Mouse (Mus musculus): ENCODE measurements around the gene Psme1. TPM values are rescaled to one million over a fixed set of nuclear protein-coding genes. Genes with fewer than 3 reads are reported as not detected.

The Psme1 gene
- polyA plus RNA-seq, 1 experiment from 2014 or later: 168 TPM

DNA sequence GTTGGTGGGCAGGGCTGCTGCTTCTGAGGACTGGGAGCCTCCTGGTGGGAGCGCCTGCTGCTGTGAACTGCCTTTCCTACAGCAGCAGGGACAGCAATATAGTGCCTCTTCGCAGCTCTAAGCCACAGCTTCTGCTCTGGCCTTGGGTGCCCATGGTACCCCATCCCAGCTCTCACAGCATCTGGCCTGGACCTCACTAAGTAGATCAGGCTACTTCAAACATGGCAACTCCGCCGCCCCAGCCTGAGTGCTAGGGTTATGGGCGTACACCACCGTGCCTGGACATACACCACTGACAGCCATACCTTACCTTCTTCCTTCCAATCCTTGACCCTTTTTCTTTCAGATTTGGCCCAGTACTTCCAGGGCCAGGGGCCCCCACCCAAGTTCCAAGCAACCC lies 30.4 kb downstream of the Psme1 start:
- Histone ChIP-seq H3K27ac (ENCODE audit: low read length) (no peak overlapping the region), H3K36me3 (ENCODE audit: insufficient read depth, low read length) (peaks cover 33% of the 10 kb centered on the region), H3K4me3 (ENCODE audit: low read length) (no peak overlapping the region), H3K4me1 (ENCODE audit: insufficient read depth, low read length) (peaks cover 12% of the 10 kb centered on the region), H3K9me3 (ENCODE audit: low read length) (no peaks in the 10 kb centered on the region), H3K27me3 (ENCODE audit: insufficient read depth, low read length) (no peaks in the 10 kb centered on the region), H3K4me2 (replicated peaks; ENCODE audit: low read depth, low read length) (no peak overlapping the region), H3K9ac (replicated peaks; ENCODE audit: low read length) (no peak overlapping the region)
- ATAC-seq (ENCODE audit: low FRiP score, low TSS enrichment): no peak
- WGBS: 94% methylated on average over 6 of the region's 6 CpGs

DNA sequence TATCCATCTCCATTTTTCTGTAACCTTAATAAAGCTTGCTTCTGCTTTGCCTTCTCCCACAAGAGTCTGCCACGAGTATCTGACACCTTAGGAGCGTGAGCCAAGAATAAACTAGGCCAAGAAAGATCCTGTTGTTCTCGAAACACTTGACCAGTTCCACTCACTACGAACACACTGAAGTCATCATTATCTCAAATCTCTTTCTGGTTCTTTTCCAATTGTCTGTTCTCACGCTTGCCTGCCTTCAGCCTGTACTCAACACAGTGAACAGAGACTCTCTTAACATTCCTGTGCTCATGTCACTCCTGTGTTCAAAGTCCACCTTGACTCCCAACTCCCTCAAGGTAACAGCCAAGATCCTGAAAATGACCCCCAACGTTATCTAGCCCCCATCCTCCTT lies 35.4 kb downstream of the Psme1 start:
- H3K9ac ChIP-seq (replicated peaks; ENCODE audit: low read length): no peak overlapping the region
- H3K4me3 ChIP-seq (ENCODE audit: low read length): no peak overlapping the region
- ATAC-seq (ENCODE audit: low FRiP score, low TSS enrichment): no peak
- 0 out of 2 replicates have a peak, but pooled peaks cover 5% of the 10 kb centered on the region for H3K4me1 ChIP-seq (ENCODE audit: insufficient read depth, low read length)
- 58% methylated on average over 6 of the region's 6 CpGs for WGBS
- H3K36me3 ChIP-seq (ENCODE audit: insufficient read depth, low read length): peaks cover 8% of the 10 kb centered on the region; the same call in 1 of the 2 replicates
- H3K4me2 ChIP-seq (replicated peaks; ENCODE audit: low read depth, low read length): no peak overlapping the region
- no peak overlapping the region for H3K27ac ChIP-seq (ENCODE audit: low read length)
- H3K9me3 ChIP-seq (ENCODE audit: low read length): no peaks in the 10 kb centered on the region
- H3K27me3 ChIP-seq (ENCODE audit: insufficient read depth, low read length): no peaks in the 10 kb centered on the region

DNA sequence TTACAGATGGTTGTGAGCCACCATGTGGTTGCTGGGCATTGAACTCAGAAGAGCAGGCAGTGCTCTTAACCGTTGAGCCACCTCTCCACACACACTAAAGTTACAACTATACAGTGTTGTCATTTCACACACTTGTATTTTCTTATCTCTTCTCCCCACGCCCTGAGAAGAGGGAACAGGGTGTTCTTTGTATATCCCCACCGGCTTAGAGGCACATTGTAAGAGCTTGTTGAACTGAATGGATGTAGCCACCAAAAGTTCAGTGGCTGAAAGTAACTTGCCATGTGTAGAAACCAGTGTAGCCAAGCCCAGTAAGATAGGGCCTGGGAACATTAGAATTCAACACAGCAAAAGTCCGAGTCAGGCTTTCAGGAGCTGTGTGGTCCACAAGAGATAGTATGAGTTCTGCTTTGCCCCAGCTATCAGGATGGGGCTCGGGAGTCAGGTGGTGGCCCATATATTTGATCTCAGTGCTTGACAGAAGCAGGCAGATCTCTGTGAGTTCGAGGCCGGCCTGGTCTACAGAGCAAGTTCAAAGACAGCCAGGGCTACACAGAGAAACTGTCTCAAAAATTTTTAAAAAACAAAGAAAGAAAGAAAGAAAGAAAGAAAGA lies 36.7 kb downstream of the Psme1 start:
- 82% methylated on average over 7 of the region's 7 CpGs for WGBS
- H3K4me3 ChIP-seq (ENCODE audit: low read length): no peak overlapping the region

DNA sequence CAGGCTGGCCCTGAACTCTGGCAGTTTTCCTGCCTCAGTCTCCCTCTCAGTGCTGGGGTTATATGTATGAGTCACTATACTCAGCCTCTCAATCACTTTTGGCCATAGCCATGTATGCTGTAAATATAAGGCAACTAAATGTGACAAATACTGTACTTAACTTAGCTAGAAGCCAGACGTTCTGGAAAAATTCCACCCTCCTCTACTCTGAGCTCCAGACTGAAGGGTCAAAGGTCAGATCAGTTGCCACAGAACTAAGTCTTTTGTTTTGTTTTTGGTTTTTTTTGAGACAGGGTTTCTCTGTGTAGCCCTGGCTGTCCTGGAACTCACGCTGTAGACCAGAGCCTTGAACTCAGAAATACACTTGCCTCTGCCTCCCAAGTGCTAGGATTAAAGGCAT lies 38.0 kb downstream of the Psme1 start:
- 0 out of 2 replicates have a peak, but pooled peaks cover 5% of the 10 kb centered on the region for H3K4me1 ChIP-seq (ENCODE audit: insufficient read depth, low read length)
- no peak overlapping the region for H3K4me2 ChIP-seq (replicated peaks; ENCODE audit: low read depth, low read length)
- H3K9me3 ChIP-seq (ENCODE audit: low read length): no peaks in the 10 kb centered on the region
- no peak overlapping the region for H3K4me3 ChIP-seq (ENCODE audit: low read length)
- H3K27ac ChIP-seq (ENCODE audit: low read length): no peak overlapping the region
- 40% methylated on average over 2 of the region's 2 CpGs for WGBS
- ATAC-seq (ENCODE audit: low FRiP score, low TSS enrichment): no peak
- H3K36me3 ChIP-seq (ENCODE audit: insufficient read depth, low read length): no peaks in the 10 kb centered on the region
- no peaks in the 10 kb centered on the region for H3K27me3 ChIP-seq (ENCODE audit: insufficient read depth, low read length)
- no peak overlapping the region for H3K9ac ChIP-seq (replicated peaks; ENCODE audit: low read length)

More for the DNA sequence above, 36.7 kb downstream of the Psme1 start:
- no peak overlapping the region for H3K27ac ChIP-seq (ENCODE audit: low read length)
- no peak overlapping the region for H3K9ac ChIP-seq (replicated peaks; ENCODE audit: low read length)
- H3K27me3 ChIP-seq (ENCODE audit: insufficient read depth, low read length): no peaks in the 10 kb centered on the region
- no peaks in the 10 kb centered on the region for H3K36me3 ChIP-seq (ENCODE audit: insufficient read depth, low read length)
- no peak overlapping the region for H3K4me2 ChIP-seq (replicated peaks; ENCODE audit: low read depth, low read length)
- no peaks in the 10 kb centered on the region for H3K9me3 ChIP-seq (ENCODE audit: low read length)
- ATAC-seq (ENCODE audit: low FRiP score, low TSS enrichment): no peak
- H3K4me1 ChIP-seq (ENCODE audit: insufficient read depth, low read length): 0 out of 2 replicates have a peak, but pooled peaks cover 5% of the 10 kb centered on the region

DNA sequence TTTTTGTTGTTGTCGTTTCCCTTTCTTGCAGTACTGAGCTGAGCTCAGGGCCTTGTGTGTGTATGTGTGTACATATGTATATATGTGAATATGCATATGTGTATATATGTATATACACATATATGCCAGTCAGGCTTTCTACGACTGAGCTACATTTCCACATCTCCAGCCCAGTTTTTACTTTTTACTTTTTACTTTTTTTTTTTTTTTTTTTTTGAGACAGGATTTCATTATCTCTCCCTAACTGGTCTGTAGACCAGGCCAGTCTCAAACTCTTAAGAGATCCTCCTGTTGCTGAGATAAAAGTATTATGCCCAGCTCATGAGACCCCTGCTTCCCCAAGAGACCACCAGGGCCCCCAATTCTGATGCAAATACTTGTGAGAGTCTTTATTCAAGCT lies 38.9 kb downstream of the Psme1 start:
- Histone ChIP-seq H3K27ac (ENCODE audit: low read length) (no peak overlapping the region), H3K9me3 (ENCODE audit: low read length) (no peaks in the 10 kb centered on the region), H3K4me2 (replicated peaks; ENCODE audit: low read depth, low read length) (no peak overlapping the region), H3K9ac (replicated peaks; ENCODE audit: low read length) (no peak overlapping the region), H3K4me3 (ENCODE audit: low read length) (no peak overlapping the region), H3K36me3 (ENCODE audit: insufficient read depth, low read length) (no peaks in the 10 kb centered on the region), H3K27me3 (ENCODE audit: insufficient read depth, low read length) (no peaks in the 10 kb centered on the region), H3K4me1 (ENCODE audit: insufficient read depth, low read length) (0 out of 2 replicates have a peak, but pooled peaks cover 5% of the 10 kb centered on the region)
- no peak for ATAC-seq (ENCODE audit: low FRiP score, low TSS enrichment)
- WGBS: 80% methylated on average over 2 of the region's 2 CpGs

DNA sequence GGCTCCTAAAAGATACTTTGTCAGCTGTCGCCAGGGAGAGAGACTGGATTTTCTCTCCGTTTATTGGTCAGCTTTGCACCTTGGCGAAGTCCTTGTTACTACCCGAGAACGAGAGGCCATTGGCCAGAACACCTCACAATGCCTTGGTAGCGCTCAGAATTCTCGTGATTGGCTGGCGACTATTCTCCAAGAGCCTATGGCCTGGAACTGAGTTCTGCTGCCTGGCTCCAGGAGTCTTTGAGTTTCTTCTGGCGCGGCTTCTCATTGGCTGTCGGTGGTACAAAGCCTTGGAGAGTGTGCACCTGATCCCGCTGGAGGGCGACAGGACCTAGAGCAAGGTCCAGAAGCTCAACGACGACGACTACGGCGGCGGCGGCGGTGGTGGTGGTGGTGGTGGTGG lies 39.9 kb downstream of the Psme1 start, which contains the start of gene Rec8:
Gene Rec8, plus strand, starts transcription at position 216 of the 400 bp plus-strand sequence.
- Histone ChIP-seq H3K9ac (replicated peaks; ENCODE audit: low read length) (peak within 1 kb of the TSS; percentile 18), H3K4me2 (replicated peaks; ENCODE audit: low read depth, low read length) (peak within 1 kb of the TSS; percentile 49), H3K9me3 (ENCODE audit: low read length) (no peaks in the 10 kb centered on the region), H3K36me3 (ENCODE audit: insufficient read depth, low read length) (no peaks in the 10 kb centered on the region), H3K27me3 (ENCODE audit: insufficient read depth, low read length) (no peaks in the 10 kb centered on the region), H3K27ac (ENCODE audit: low read length) (peak within 1 kb of the TSS; percentile 13; the same call in 1 of the 2 replicates), H3K4me1 (ENCODE audit: insufficient read depth, low read length) (0 out of 2 replicates have a peak, but pooled peaks cover 5% of the 10 kb centered on the region), H3K4me3 (ENCODE audit: low read length) (peak within 1 kb of the TSS; percentile 38)
- ATAC-seq (ENCODE audit: low FRiP score, low TSS enrichment): peak; percentile 90
- WGBS: 18% methylated on average over 21 of the region's 21 CpGs

DNA sequence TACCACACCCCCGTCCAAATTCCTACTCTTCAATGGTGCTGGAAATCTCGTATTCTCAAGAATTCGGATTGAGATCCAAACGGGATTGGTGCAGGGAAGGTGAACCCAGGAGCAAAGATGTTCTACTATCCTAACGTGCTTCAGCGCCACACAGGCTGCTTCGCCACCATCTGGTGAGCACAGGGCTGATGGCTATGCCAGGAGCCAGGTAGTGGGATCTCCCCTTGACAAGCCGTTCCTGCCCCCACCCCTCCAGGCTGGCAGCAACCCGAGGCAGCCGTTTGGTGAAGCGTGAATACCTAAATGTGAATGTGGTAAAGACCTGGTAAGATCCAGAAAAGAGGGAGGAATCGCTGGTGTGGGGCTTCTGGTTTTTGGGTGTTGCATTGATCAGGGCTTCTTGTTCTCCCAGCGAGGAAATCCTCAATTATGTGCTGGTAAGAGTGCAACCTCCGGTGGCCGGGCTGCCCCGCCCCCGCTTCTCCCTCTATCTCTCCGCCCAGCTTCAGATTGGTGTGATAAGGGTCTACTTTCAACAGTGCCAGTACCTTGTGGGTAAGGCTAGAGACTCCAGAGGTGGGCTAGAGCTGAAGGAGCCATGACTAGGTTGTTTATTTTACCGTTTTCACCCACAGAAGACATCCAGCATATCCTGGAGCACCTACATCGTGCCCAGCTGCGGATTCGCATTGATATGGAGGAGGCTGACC lies 40.7 kb downstream of the Psme1 start:
- H3K36me3 ChIP-seq (ENCODE audit: insufficient read depth, low read length): peaks cover 3% of the 10 kb centered on the region; the same call in 1 of the 2 replicates
- no peaks in the 10 kb centered on the region for H3K9me3 ChIP-seq (ENCODE audit: low read length)
- H3K27me3 ChIP-seq (ENCODE audit: insufficient read depth, low read length): no peaks in the 10 kb centered on the region
- ATAC-seq (ENCODE audit: low FRiP score, low TSS enrichment): peak; percentile 43; the same call in 1 of the 2 replicates
- H3K4me1 ChIP-seq (ENCODE audit: insufficient read depth, low read length): 0 out of 2 replicates have a peak, but pooled peaks cover 5% of the 10 kb centered on the region
- H3K4me3 ChIP-seq (ENCODE audit: low read length): peak overlapping the region; percentile 38
- H3K4me2 ChIP-seq (replicated peaks; ENCODE audit: low read depth, low read length): peak overlapping the region; percentile 49
- peak overlapping the region; percentile 13; the same call in 1 of the 2 replicates for H3K27ac ChIP-seq (ENCODE audit: low read length)
- peak overlapping the region; percentile 18 for H3K9ac ChIP-seq (replicated peaks; ENCODE audit: low read length)
- 38% methylated on average over 22 of the region's 22 CpGs for WGBS

DNA sequence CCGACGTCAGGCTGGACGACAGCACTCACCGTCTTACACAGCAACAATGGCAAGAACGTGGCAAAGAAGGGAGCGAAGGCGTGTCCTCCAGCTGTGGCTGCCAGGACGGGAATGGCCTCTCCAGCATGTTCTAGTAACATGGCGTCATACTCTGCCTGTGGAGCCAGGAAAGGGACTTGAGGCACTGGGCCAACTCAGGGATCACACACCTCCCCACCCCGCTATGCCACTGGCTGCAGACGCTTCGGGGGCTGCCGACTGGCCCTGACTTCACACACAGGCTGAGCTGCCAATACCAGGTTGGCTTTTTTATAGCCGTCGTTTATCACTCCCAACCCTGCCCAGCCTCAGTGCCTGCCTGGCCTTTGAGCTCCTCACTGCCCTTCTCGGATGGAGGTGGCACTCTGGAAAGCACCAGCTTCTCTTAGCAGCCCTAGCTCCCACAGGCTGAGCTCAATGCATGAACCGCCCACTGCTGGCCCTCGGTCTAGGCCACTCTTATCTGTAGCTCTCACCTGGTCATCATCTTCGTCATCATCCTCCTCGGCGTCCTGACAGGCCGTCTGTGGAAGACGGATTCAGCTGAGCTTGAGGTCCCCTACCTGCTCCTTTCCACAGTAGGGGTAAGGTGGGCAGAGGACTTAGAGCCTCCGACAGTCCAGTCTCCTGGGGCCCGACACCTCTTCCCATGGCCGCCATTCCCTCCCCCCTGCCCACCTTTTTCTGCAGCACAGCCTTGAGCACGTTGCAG lies 50.3 kb downstream of the Psme1 start:
- no peak for ATAC-seq (ENCODE audit: low FRiP score, low TSS enrichment)
- H3K9me3 ChIP-seq (ENCODE audit: low read length): no peaks in the 10 kb centered on the region
- no peak overlapping the region for H3K4me3 ChIP-seq (ENCODE audit: low read length)
- H3K9ac ChIP-seq (replicated peaks; ENCODE audit: low read length): no peak overlapping the region
- WGBS: 76% methylated on average over 27 of the region's 27 CpGs
- H3K27ac ChIP-seq (ENCODE audit: low read length): no peak overlapping the region
- H3K4me2 ChIP-seq (replicated peaks; ENCODE audit: low read depth, low read length): no peak overlapping the region
- H3K27me3 ChIP-seq (ENCODE audit: insufficient read depth, low read length): no peaks in the 10 kb centered on the region
- peaks cover 93% of the 10 kb centered on the region for H3K36me3 ChIP-seq (ENCODE audit: insufficient read depth, low read length)
- H3K4me1 ChIP-seq (ENCODE audit: insufficient read depth, low read length): no peaks in the 10 kb centered on the region

DNA sequence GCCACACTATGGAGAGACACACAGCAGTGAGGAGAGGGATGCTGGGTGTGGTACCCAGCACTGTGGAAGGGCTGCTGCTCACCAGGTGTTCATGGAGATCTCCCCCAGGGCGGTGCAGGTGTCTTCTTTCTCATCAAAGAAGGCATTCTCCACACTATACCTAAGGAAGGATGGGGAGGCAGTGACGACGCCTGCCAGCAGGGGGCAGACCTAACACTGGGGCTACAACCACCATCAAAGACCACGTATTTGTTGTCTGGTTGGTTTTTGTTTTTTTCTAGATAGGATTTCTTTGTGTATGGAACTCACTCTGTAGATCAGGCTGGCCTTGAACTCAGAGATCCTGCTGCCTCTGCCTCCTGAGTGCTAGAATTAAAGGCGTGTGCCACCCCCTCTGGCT lies 51.4 kb downstream of the Psme1 start:
- Histone ChIP-seq H3K4me1 (ENCODE audit: insufficient read depth, low read length) (peaks cover 1% of the 10 kb centered on the region), H3K36me3 (ENCODE audit: insufficient read depth, low read length) (peaks cover 88% of the 10 kb centered on the region), H3K4me3 (ENCODE audit: low read length) (no peak overlapping the region), H3K9me3 (ENCODE audit: low read length) (no peaks in the 10 kb centered on the region), H3K9ac (replicated peaks; ENCODE audit: low read length) (no peak overlapping the region), H3K27me3 (ENCODE audit: insufficient read depth, low read length) (no peaks in the 10 kb centered on the region), H3K4me2 (replicated peaks; ENCODE audit: low read depth, low read length) (no peak overlapping the region), H3K27ac (ENCODE audit: low read length) (no peak overlapping the region)
- WGBS: 60% methylated on average over 5 of the region's 5 CpGs
- ATAC-seq (ENCODE audit: low FRiP score, low TSS enrichment): no peak

Measured in kidney, embryonic 16.5 days (tissue).